Mouse (Mus musculus) R1 (cell line): ENCODE results near the gene Sec31b.

Source experiments
- DNase-seq: peaks from one replicate; pipeline ENCODE4 v3.0.0-alpha.2; 2018; ENCODE audit warnings: low read depth, low spot score

Gene Sec31b

DNA sequence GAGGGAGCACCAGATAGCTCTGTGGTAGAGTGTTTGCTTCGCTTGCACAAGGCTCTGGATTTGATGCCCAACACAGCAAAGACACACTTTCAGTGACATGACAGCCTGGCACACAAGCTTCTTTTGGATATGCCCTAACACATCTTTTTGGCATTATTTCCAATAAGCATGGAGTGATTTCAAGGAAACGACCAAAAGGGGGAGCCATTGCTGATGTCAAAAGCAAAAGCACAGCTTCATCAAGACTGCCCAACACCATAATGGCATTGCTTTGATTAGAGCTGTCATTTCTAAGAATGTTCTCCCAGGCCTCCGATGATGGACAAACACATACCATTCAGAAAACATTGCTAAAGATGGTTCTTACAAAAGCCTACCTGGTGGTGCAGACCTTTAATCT lies 69.1 kb downstream of the Sec31b start:
- DNase-seq = peak; percentile 51

DNA sequence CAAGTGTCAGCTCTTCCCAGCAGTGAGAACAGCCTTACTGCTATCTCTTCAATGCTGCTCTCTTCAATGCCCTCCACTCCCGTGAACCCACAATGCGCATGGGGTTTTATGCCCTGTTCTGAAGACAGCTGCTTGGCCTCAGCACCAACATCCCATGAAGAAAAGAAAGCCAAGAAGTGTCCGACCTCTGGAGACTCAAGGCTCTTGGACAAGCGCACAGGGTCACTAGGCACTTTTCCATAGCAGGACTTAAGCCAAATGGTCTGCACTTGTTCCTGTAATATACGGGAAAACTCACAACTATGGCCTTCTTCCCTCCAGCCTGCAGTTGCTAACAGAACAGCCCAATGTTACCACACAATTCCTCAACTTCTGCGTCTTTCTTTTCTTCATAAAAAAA lies 70.4 kb downstream of the Sec31b start:
- DNase-seq = no peak

DNA sequence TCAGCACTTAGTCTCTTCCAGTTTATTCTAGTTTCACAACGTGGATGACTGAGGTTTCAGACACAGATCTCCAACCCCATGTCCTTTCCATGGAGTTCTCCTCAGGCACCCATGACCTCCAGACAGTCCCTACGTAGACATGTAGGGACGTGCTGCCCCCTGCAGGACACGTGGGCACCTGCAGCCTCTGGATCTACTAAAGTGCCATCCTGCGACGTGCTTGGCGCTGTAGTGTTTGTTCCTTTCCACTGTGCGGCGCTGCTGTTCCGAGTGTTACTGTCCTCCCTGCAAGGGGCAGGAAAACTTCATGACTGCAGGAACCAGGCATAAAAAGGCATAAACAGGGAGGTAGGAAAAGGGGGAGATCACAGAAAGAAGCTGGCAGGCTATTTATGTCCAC lies 71.5 kb downstream of the Sec31b start:
- DNase-seq = peak; percentile 91
